Mouse (Mus musculus): Measurements from ENCODE around the gene Hes3. TPM values are rescaled to one million over a fixed set of nuclear protein-coding genes. Genes with fewer than 3 reads are reported as not detected.

The Hes3 gene
- polyA plus RNA-seq, 1 experiment: not detected

- no peak for DNase-seq (ENCODE audit: low read depth)
These were observed 14.5 kb upstream of the Hes3 start for GRCm38 (mm10) chr4:152305991-152306390.

- no peak for DNase-seq (ENCODE audit: low read depth)
These were observed 13.2 kb upstream of the Hes3 start for GRCm38 (mm10) chr4:152304685-152305084.

- DNase-seq (ENCODE audit: low read depth): no peak
These were observed 11.7 kb upstream of the Hes3 start for GRCm38 (mm10) chr4:152303172-152303571.

GRCm38 (mm10) chr4:152302012-152302411 lies 10.6 kb upstream of the Hes3 start:
- no peak for DNase-seq (ENCODE audit: low read depth)

GRCm38 (mm10) chr4:152300375-152300774 lies 8.9 kb upstream of the Hes3 start:
- no peak for DNase-seq (ENCODE audit: low read depth)

GRCm38 (mm10) chr4:152298836-152299235 lies 7.4 kb upstream of the Hes3 start:
- DNase-seq (ENCODE audit: low read depth): no peak

GRCm38 (mm10) chr4:152296874-152297861 lies 5.7 kb upstream of the Hes3 start, which contains the start of gene Icmt:
Gene Icmt (plus strand): TSS chr4:152297227.
- peak; percentile 61 for DNase-seq (ENCODE audit: low read depth)

- no peak for DNase-seq (ENCODE audit: low read depth)
These were observed 4.9 kb upstream of the Hes3 start for GRCm38 (mm10) chr4:152296371-152296770.

- DNase-seq (ENCODE audit: low read depth): no peak
These were observed 4.5 kb upstream of the Hes3 start for GRCm38 (mm10) chr4:152295916-152296315.

- DNase-seq (ENCODE audit: low read depth): no peak
These were observed 2.9 kb upstream of the Hes3 start for GRCm38 (mm10) chr4:152294188-152294929.

- DNase-seq (ENCODE audit: low read depth): no peak
These were observed 772 bp upstream of the Hes3 start for GRCm38 (mm10) chr4:152292102-152292765.

- no peak for DNase-seq (ENCODE audit: low read depth)
These were observed 471 bp downstream of the Hes3 start for GRCm38 (mm10) chr4:152290991-152291390.

- no peak for DNase-seq (ENCODE audit: low read depth)
These were observed 1.1 kb downstream of the Hes3 start for GRCm38 (mm10) chr4:152290385-152290784.

GRCm38 (mm10) chr4:152288398-152288945 lies 3.0 kb downstream of the Hes3 start:
- no peak for DNase-seq (ENCODE audit: low read depth)

- no peak for DNase-seq (ENCODE audit: low read depth)
These were observed 3.9 kb downstream of the Hes3 start for GRCm38 (mm10) chr4:152287317-152288120.

- no peak for DNase-seq (ENCODE audit: low read depth)
These were observed 4.6 kb downstream of the Hes3 start for GRCm38 (mm10) chr4:152286887-152287286.

- DNase-seq (ENCODE audit: low read depth): no peak
These were observed 5.3 kb downstream of the Hes3 start for GRCm38 (mm10) chr4:152286183-152286582.

GRCm38 (mm10) chr4:152285505-152285904 lies 6.0 kb downstream of the Hes3 start:
- no peak for DNase-seq (ENCODE audit: low read depth)

GRCm38 (mm10) chr4:152283186-152283950 lies 8.1 kb downstream of the Hes3 start:
- no peak for DNase-seq (ENCODE audit: low read depth)

GRCm38 (mm10) chr4:152282721-152283120 lies 8.7 kb downstream of the Hes3 start:
- DNase-seq (ENCODE audit: low read depth): no peak

Measured in gonadal fat pad, adult 2 months (tissue).